Mouse (Mus musculus) right cerebral cortex, postnatal 14 days (tissue): ENCODE measurements around the gene Ptma.

Experiments used
- DNase-seq: peaks from one replicate; pipeline ENCODE4 v3.0.0; 2022

Ptma gene

GRCm38 (mm10) chr1:86555665-86556064, 29.1 kb downstream of the Ptma start:
- no peak for DNase-seq

- no peak for DNase-seq
Measured at GRCm38 (mm10) chr1:86557872-86558271, 31.3 kb downstream of the Ptma start.

GRCm38 (mm10) chr1:86559232-86559631, 32.7 kb downstream of the Ptma start:
- DNase-seq, result no peak

- no peak for DNase-seq
Measured at GRCm38 (mm10) chr1:86562663-86563062, 36.1 kb downstream of the Ptma start.

GRCm38 (mm10) chr1:86568409-86568808, 41.9 kb downstream of the Ptma start:
- DNase-seq, result no peak

- no peak for DNase-seq
Measured at GRCm38 (mm10) chr1:86569292-86569860, 42.9 kb downstream of the Ptma start.

- no peak for DNase-seq
Measured at GRCm38 (mm10) chr1:86571381-86571780, 44.9 kb downstream of the Ptma start.

GRCm38 (mm10) chr1:86571941-86572340, 45.4 kb downstream of the Ptma start:
- no peak for DNase-seq
